ENCODE assay signal across 10 mouse cellular contexts in the genomic region with DNA sequence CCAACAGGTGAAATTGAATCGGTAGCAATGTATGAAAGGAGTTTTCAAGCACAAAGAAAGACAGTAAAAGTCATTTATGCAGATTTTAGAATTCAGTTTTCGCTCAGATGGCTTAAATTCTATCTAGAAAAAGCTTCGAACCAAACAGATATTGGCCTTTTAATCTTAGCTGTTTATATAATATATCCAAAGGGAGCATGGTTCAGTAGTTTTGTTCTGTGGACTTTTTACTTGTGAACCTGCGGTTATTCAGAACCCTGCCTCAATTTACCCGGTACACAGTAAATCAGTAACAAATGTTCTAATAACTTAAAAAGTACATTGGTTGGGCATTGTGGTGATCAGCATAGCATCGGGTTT. TPM values are rescaled to one million over a fixed set of nuclear protein-coding genes. Genes with fewer than 3 reads are reported as not detected.
A peak's percentile ranks its signal among the peaks of the same experiment; 100 is the strongest.
DNase-seq lines count a peak whose midpoint lies in the region; ATAC-seq and TF ChIP-seq lines count a peak whose summit lies in the region.
"Had no signal": no experiment of that assay in that cellular context is flagged by ENCODE, and none has a peak within 500 bp of the region (broad histone marks: within the 10 kb centered on the region; RNA-seq: fewer than 3 reads in every experiment).

No protein-coding gene starts in this region.

- no peak overlapping the region for H3K9ac ChIP-seq in forebrain, embryonic 12.5 days
- H3K9ac ChIP-seq in limb, embryonic 12.5 days (replicated peaks), result no peak overlapping the region
- H3K9ac ChIP-seq in neural tube, embryonic 15.5 days (replicated peaks), result no peak overlapping the region

- peak overlapping the region; percentile 72 for H3K4me3 ChIP-seq in lung, adult 2 months (replicated peaks; ENCODE audit: extremely low read depth, low read depth, low read length)
- H3K4me3 ChIP-seq in forebrain, embryonic 12.5 days (replicated peaks), result peak overlapping the region; percentile 48
- peak overlapping the region; percentile 45 for H3K4me3 ChIP-seq in limb, embryonic 12.5 days (replicated peaks)
- H3K4me3 ChIP-seq in neural tube, embryonic 15.5 days (replicated peaks), result peak overlapping the region; percentile 41

- ATAC-seq in forebrain, embryonic 12.5 days (ENCODE audit: low FRiP score), result no peak
- no peak for ATAC-seq in limb, embryonic 12.5 days (ENCODE audit: insufficient number of reproducible peaks, insufficient read depth, low FRiP score, low TSS enrichment, low read depth)
- ATAC-seq in neural tube, embryonic 15.5 days (ENCODE audit: low FRiP score), result no peak
- no peak for ATAC-seq in megakaryocyte progenitor cell, adult 5-6 weeks (replicated peaks; ENCODE audit: poor library complexity)

- TF ChIP-seq CTCF in lung, adult 2 months (IDR thresholded peaks at IDR 0.05; ENCODE audit: insufficient read depth, low read length), result no peak

- TF ChIP-seq POLR2A in lung, adult 2 months (IDR thresholded peaks at IDR 0.05; ENCODE audit: borderline replicate concordance, extremely low read depth, low read depth, low read length), result no peak

- H3K27me3 ChIP-seq in forebrain, embryonic 12.5 days, result no peaks in the 10 kb centered on the region
- no peaks in the 10 kb centered on the region for H3K27me3 ChIP-seq in limb, embryonic 12.5 days
- no peaks in the 10 kb centered on the region for H3K27me3 ChIP-seq in neural tube, embryonic 15.5 days (replicated peaks)

- H3K36me3 ChIP-seq in forebrain, embryonic 12.5 days (replicated peaks), result no peaks in the 10 kb centered on the region
- H3K36me3 ChIP-seq in limb, embryonic 12.5 days, result no peaks in the 10 kb centered on the region
- H3K36me3 ChIP-seq in neural tube, embryonic 15.5 days, result no peaks in the 10 kb centered on the region

- DNase-seq in lung, adult 2 months, result no peak
- DNase-seq in lung, adult 18-20 months, result no peak
- no peak for DNase-seq in yolk sac, embryonic 10.5 days (ENCODE audit: low spot score)
- DNase-seq in urinary bladder, postnatal 10 days (ENCODE audit: low spot score), result no peak

- peak overlapping the region; percentile 83 for H3K4me2 ChIP-seq in forebrain, embryonic 12.5 days
- H3K4me2 ChIP-seq in limb, embryonic 12.5 days, result peak overlapping the region; percentile 79
- H3K4me2 ChIP-seq in neural tube, embryonic 15.5 days, result peak overlapping the region; percentile 79

- 48% methylated on average over 6 of the region's 6 CpGs for WGBS in lung, adult 2 months
- WGBS in forebrain, embryonic 12.5 days, result 57% methylated on average over 6 of the region's 6 CpGs
- WGBS in limb, embryonic 12.5 days, result 62% methylated on average over 6 of the region's 6 CpGs
- 63% methylated on average over 6 of the region's 6 CpGs for WGBS in neural tube, embryonic 15.5 days

- no peaks in the 10 kb centered on the region; the same call in 1 of the 2 replicates for H3K4me1 ChIP-seq in lung, adult 2 months (ENCODE audit: control insufficient read depth, insufficient read depth, low read length)
- peaks cover 8% of the 10 kb centered on the region for H3K4me1 ChIP-seq in forebrain, embryonic 12.5 days
- 0 out of 2 replicates have a peak, but pooled peaks cover 4% of the 10 kb centered on the region for H3K4me1 ChIP-seq in limb, embryonic 12.5 days (replicated peaks)
- peaks cover 13% of the 10 kb centered on the region for H3K4me1 ChIP-seq in neural tube, embryonic 15.5 days

- no peak overlapping the region for H3K27ac ChIP-seq in forebrain, embryonic 12.5 days
- H3K27ac ChIP-seq in limb, embryonic 12.5 days, result no peak overlapping the region
- no peak overlapping the region for H3K27ac ChIP-seq in neural tube, embryonic 15.5 days (replicated peaks)

- H3K9me3 ChIP-seq in forebrain, embryonic 12.5 days, result no peaks in the 10 kb centered on the region
- H3K9me3 ChIP-seq in limb, embryonic 12.5 days, result no peaks in the 10 kb centered on the region
- H3K9me3 ChIP-seq in neural tube, embryonic 15.5 days (replicated peaks), result no peaks in the 10 kb centered on the region

RNA-seq across cellular contexts. Expression of a gene that starts 18.9 kb away (rescaled TPM):
- not detected in 2 replicates for polyA plus RNA-seq in lung, adult 2 months (2012; rRNA removed)
- polyA plus RNA-seq in forebrain, embryonic 12.5 days (2016; fragmentation: Nextera tagmentation; extraction: Ambion mirVana), result not detected in 2 replicates
- not detected in 2 replicates for polyA plus RNA-seq in limb, embryonic 12.5 days (2016; fragmentation: Nextera tagmentation; extraction: Ambion mirVana)
- not detected in 2 replicates for polyA plus RNA-seq in neural tube, embryonic 15.5 days (2015; fragmentation: Nextera tagmentation; extraction: Ambion mirVana)
- 0.17 TPM in 1 of 2 replicates, not detected in the other for total RNA-seq in megakaryocyte progenitor cell, adult 5-6 weeks (2015)
- total RNA-seq in megakaryocyte progenitor cell, adult 5-6 weeks (2017), result 0.57 and 1.3 TPM in 2 replicates
- polyA plus RNA-seq: testis, adult 2 months had no signal

RNA-seq across cellular contexts. Expression of a gene that starts 19.4 kb away (rescaled TPM):
- 34.7 and 49.1 TPM in 2 replicates for polyA plus RNA-seq in lung, adult 2 months (2012; rRNA removed)
- 17.2 and 17.6 TPM in 2 replicates for polyA plus RNA-seq in forebrain, embryonic 12.5 days (2016; fragmentation: Nextera tagmentation; extraction: Ambion mirVana)
- 10.6 and 11.4 TPM in 2 replicates for polyA plus RNA-seq in limb, embryonic 12.5 days (2016; fragmentation: Nextera tagmentation; extraction: Ambion mirVana)
- 15.1 and 15.2 TPM in 2 replicates for polyA plus RNA-seq in neural tube, embryonic 15.5 days (2015; fragmentation: Nextera tagmentation; extraction: Ambion mirVana)
- total RNA-seq in megakaryocyte progenitor cell, adult 5-6 weeks (2015), result 55.6 and 71.4 TPM in 2 replicates
- total RNA-seq in megakaryocyte progenitor cell, adult 5-6 weeks (2017), result 50.6 and 58.6 TPM in 2 replicates

RNA-seq across cellular contexts. Expression of a gene that starts 23.3 kb away (rescaled TPM):
- 40.3 and 50.4 TPM in 2 replicates for polyA plus RNA-seq in lung, adult 2 months (2012; rRNA removed)
- 152 and 157 TPM in 2 replicates for polyA plus RNA-seq in forebrain, embryonic 12.5 days (2016; fragmentation: Nextera tagmentation; extraction: Ambion mirVana)
- 170 and 181 TPM in 2 replicates for polyA plus RNA-seq in limb, embryonic 12.5 days (2016; fragmentation: Nextera tagmentation; extraction: Ambion mirVana)
- polyA plus RNA-seq in neural tube, embryonic 15.5 days (2015; fragmentation: Nextera tagmentation; extraction: Ambion mirVana), result 205 and 216 TPM in 2 replicates
- total RNA-seq in megakaryocyte progenitor cell, adult 5-6 weeks (2015), result 153 and 154 TPM in 2 replicates
- total RNA-seq in megakaryocyte progenitor cell, adult 5-6 weeks (2017), result 182 and 256 TPM in 2 replicates

RNA-seq across cellular contexts. Expression of a gene that starts 25.9 kb away (rescaled TPM):
- not detected in 2 replicates for polyA plus RNA-seq in lung, adult 2 months (2012; rRNA removed)
- not detected in 2 replicates for polyA plus RNA-seq in forebrain, embryonic 12.5 days (2016; fragmentation: Nextera tagmentation; extraction: Ambion mirVana)
- 0.10 TPM in 2 replicates for polyA plus RNA-seq in limb, embryonic 12.5 days (2016; fragmentation: Nextera tagmentation; extraction: Ambion mirVana)
- not detected in 2 replicates for polyA plus RNA-seq in neural tube, embryonic 15.5 days (2015; fragmentation: Nextera tagmentation; extraction: Ambion mirVana)
- total RNA-seq in megakaryocyte progenitor cell, adult 5-6 weeks (2015), result not detected in 2 replicates
- total RNA-seq in megakaryocyte progenitor cell, adult 5-6 weeks (2017), result not detected in 2 replicates
- total RNA-seq: left cerebral cortex, postnatal 14 days had no signal

RNA-seq across cellular contexts. Expression of a gene that starts 45.7 kb away (rescaled TPM):
- 48.6 and 50.9 TPM in 2 replicates for polyA plus RNA-seq in lung, adult 2 months (2012; rRNA removed)
- 8.2 and 13.6 TPM in 2 replicates for polyA plus RNA-seq in forebrain, embryonic 12.5 days (2016; fragmentation: Nextera tagmentation; extraction: Ambion mirVana)
- 12.9 and 14.0 TPM in 2 replicates for polyA plus RNA-seq in limb, embryonic 12.5 days (2016; fragmentation: Nextera tagmentation; extraction: Ambion mirVana)
- 26.7 and 27.8 TPM in 2 replicates for polyA plus RNA-seq in neural tube, embryonic 15.5 days (2015; fragmentation: Nextera tagmentation; extraction: Ambion mirVana)
- 20.5 and 25.2 TPM in 2 replicates for total RNA-seq in megakaryocyte progenitor cell, adult 5-6 weeks (2015)
- total RNA-seq in megakaryocyte progenitor cell, adult 5-6 weeks (2017), result 7.8 and 8.5 TPM in 2 replicates
